Mouse (Mus musculus) limb, embryonic 12.5 days (tissue): Measurements from ENCODE around the gene Ktn1. TPM values are rescaled to one million over a fixed set of nuclear protein-coding genes. Genes with fewer than 3 reads are reported as not detected.

Experiments used
- ATAC-seq: fragments of 200-750 bp; cut with Nextera tagmentation; 2 replicates; pipeline ENCODE4 v1.8.0; 2017; ENCODE audit warnings: low read depth, moderate TSS enrichment; ENCODE audit not compliant: insufficient number of reproducible peaks, insufficient read depth, low FRiP score, low TSS enrichment
- H3K27ac ChIP-seq: fragments of 300-500 bp; sonication (generic); 2 replicates; pipeline ENCODE4 v1.5.1; 2016; ENCODE audit warnings: mild to moderate bottlenecking, moderate library complexity
- H3K27me3 ChIP-seq: fragments of 300-500 bp; sonication (generic); 2 replicates; pipeline ENCODE4 v1.6.1; 2016; ENCODE audit warnings: mild to moderate bottlenecking, moderate library complexity
- H3K36me3 ChIP-seq: fragments of 300-500 bp; sonication (generic); 2 replicates; pipeline ENCODE4 v1.6.1; 2016; ENCODE audit warnings: mild to moderate bottlenecking, moderate library complexity
- H3K4me1 ChIP-seq: fragments of 300-500 bp; sonication (generic); replicated peaks from 2 replicates; pipeline ENCODE4 v1.6.1; 2016
- H3K4me2 ChIP-seq: fragments of 300-500 bp; sonication (generic); 2 replicates; pipeline ENCODE4 v1.6.1; 2016; ENCODE audit warnings: mild to moderate bottlenecking, moderate library complexity
- H3K4me3 ChIP-seq: fragments of 300-500 bp; sonication (generic); replicated peaks from 2 replicates; pipeline ENCODE4 v1.5.1; 2016; ENCODE audit warnings: mild to moderate bottlenecking
- H3K9ac ChIP-seq: fragments of 300-500 bp; sonication (generic); replicated peaks from 2 replicates; pipeline ENCODE4 v1.6.1; 2016; ENCODE audit warnings: mild to moderate bottlenecking, moderate library complexity
- H3K9me3 ChIP-seq: fragments of 300-500 bp; sonication (generic); 2 replicates; pipeline ENCODE4 v1.6.1; 2016; ENCODE audit warnings: mild to moderate bottlenecking, moderate library complexity
- WGBS: fragments of 180-500 bp; shearing (Covaris S2); methylation state at CpG from one replicate; pipeline ENCODE4 v1.1.7; 2016; 5-methylcytosine and 5-hydroxymethylcytosine counted together
- polyA plus RNA-seq: library from polyadenylated mRNA; unstranded; fragments of >200 nt; fragmentation: Nextera tagmentation; extraction: Ambion mirVana; gene quantifications from 2 replicates; pipeline ENCODE4 v1.2.1, GENCODE M21; 2016

Ktn1 gene
- polyA plus RNA-seq = 63.0 and 64.2 TPM in 2 replicates

DNA sequence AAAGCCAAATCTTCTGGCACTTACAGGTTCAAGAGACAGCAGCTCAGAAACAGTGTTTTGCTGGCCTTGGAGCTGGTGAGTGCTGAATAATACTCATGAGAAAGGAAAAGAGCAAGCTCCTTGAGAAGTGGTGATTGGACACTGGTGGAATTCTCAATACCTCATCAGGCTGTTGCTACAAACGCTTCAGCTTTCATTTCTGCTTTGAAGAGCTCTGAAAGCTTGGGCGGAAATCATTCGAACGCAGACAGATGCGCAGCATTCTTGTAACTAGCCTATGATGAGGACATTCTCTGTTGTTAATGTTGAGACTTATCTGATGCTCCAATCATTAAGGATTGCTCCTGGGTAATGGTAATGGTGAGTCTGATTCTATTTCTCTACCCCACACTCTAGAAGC lies at the start of gene Ktn1:
Ktn1 (plus strand) TSS at position 231 of the 400 bp plus-strand sequence.
- Histone ChIP-seq H3K9me3 (no peaks in the 10 kb centered on the region), H3K27ac (peak within 1 kb of the TSS; percentile 97), H3K4me1 (peaks cover 13% of the 10 kb centered on the region), H3K4me2 (peak within 1 kb of the TSS; percentile 72), H3K27me3 (no peaks in the 10 kb centered on the region), H3K36me3 (no peaks in the 10 kb centered on the region), H3K4me3 (peak within 1 kb of the TSS; percentile 93), H3K9ac (peak within 1 kb of the TSS; percentile 92)
- ATAC-seq = no peak
- 60% methylated on average over 5 of the region's 5 CpGs for WGBS

DNA sequence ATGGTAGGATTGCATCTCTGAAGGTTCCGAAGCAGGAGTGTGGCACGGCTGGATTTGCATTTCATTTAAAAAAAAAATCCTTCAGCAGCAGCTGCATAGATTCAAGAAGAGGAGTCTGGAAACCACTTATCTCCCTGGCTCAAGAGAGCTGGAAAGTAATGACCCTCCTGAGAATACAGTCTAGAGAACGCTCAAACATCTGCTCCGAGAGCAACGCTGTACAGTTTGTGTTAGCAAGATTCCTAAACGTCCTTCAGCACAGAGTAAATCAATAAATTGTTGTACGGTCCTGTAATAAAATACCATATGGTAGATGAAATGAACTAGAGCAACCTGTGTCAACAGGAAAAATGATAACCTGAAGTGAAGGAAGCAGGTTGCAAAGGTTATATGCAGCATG lies 35.0 kb upstream of the Ktn1 start:
- WGBS = 49% methylated on average over 7 of the region's 7 CpGs
- ATAC-seq = no peak

DNA sequence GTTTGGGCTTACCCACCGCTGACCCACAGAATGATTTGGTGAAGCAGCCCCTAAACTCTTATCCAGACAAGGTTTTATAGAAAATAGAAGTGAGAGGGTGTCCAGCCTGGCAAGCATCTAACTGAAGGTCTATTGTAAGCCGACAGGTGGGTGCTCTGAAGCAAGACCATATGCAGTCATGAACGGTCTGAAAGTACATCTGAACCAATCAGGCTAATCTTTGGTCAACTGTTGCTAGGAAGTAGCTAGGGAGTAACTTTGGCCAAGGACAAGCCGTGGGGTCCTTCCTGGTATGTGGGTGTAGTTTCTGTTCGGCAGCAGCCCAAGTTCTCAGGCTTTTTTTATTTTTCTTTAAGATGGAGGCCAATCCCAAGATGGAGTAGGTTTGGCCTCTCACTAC lies 29.4 kb upstream of the Ktn1 start:
- Histone ChIP-seq H3K4me1 (no peaks in the 10 kb centered on the region), H3K27ac (no peak overlapping the region), H3K4me3 (no peak overlapping the region), H3K36me3 (no peaks in the 10 kb centered on the region), H3K9me3 (no peaks in the 10 kb centered on the region), H3K27me3 (no peaks in the 10 kb centered on the region), H3K4me2 (no peak overlapping the region), H3K9ac (no peak overlapping the region)
- whole genome bisulfite sequencing = 86% methylated on average over 5 of the region's 5 CpGs
- ATAC-seq = no peak

More for the DNA sequence above, 35.0 kb upstream of the Ktn1 start:
- H3K9ac ChIP-seq = no peak overlapping the region
- no peak overlapping the region for H3K4me3 ChIP-seq
- H3K9me3 ChIP-seq = no peaks in the 10 kb centered on the region
- no peaks in the 10 kb centered on the region for H3K36me3 ChIP-seq
- no peak overlapping the region for H3K4me2 ChIP-seq
- no peaks in the 10 kb centered on the region for H3K27me3 ChIP-seq
- no peak overlapping the region for H3K27ac ChIP-seq
- peaks cover 10% of the 10 kb centered on the region; the same call in 1 of the 2 replicates for H3K4me1 ChIP-seq

DNA sequence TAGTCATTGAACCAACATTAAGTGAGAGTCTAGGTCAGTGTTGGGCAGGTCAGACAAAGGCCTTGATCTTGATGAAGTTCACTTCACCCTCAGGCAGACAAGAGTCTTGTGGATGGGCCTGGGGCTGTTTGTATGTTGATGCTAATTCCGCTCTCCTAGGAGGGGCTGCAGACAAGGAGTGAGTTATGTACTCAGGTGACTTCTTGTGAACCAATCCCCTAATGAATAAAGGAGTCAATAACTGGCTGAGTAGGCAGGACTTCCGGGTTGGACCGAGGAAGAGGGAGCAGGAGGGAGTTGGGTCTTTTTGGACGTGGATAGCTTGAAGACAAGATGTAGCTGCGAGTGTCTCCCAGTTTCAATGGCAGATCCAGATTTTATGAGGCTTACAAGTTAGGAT lies 26.3 kb upstream of the Ktn1 start:
- H3K4me1 ChIP-seq = peaks cover 5% of the 10 kb centered on the region; the same call in 1 of the 2 replicates
- H3K4me3 ChIP-seq = no peak overlapping the region

DNA sequence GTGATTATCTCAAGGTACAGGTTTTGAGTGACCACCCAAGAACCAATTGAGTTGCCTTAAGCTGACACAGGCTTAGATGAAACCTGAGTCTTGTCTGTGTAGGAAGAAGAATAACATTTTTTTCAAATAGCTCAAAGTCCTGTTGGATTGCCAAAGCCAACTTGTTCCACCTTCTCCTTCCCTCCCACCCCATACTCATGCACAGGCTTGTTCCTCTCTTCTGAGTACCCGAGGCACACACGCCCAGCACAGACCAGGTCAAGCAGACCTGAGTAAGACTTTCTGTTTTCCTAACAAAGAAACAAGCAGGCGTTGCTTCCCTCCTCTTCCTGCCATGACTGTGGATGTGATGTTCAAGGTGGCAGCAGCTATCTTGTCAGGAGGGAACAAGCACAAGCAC lies 23.4 kb upstream of the Ktn1 start:
- H3K4me2 ChIP-seq = peak overlapping the region; percentile 31
- no peak overlapping the region for H3K9ac ChIP-seq
- peaks cover 5% of the 10 kb centered on the region; the same call in 1 of the 2 replicates for H3K4me1 ChIP-seq
- WGBS = 59% methylated on average over 3 of the region's 3 CpGs
- no peaks in the 10 kb centered on the region for H3K36me3 ChIP-seq
- no peak overlapping the region for H3K4me3 ChIP-seq
- ATAC-seq = no peak
- H3K27me3 ChIP-seq = no peaks in the 10 kb centered on the region
- H3K27ac ChIP-seq = no peak overlapping the region
- H3K9me3 ChIP-seq = no peaks in the 10 kb centered on the region

More for the DNA sequence above, 26.3 kb upstream of the Ktn1 start:
- Histone ChIP-seq H3K27me3 (no peaks in the 10 kb centered on the region), H3K9me3 (no peaks in the 10 kb centered on the region), H3K9ac (no peak overlapping the region), H3K4me2 (no peak overlapping the region), H3K27ac (no peak overlapping the region), H3K36me3 (no peaks in the 10 kb centered on the region)
- 86% methylated on average over 5 of the region's 5 CpGs for WGBS
- no peak for ATAC-seq

DNA sequence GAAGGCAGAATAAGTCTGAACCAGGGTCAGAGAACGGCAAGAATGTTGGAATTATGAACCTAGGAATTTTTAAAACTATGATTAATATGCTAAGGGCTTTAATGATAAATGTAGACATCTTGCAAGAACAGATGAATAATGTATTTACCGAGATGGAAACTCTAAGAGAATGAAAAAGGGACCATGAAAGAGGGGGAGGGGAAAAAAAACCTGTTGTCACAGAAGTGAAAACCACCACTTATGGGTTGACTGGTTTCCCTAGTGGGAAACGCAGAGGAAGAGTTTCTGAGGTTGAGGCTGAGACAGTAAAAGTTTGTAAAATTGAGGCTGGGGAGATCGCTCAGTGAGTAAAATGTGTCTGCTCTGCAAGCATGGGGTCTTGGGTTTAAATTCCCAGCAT lies 22.1 kb upstream of the Ktn1 start:
- H3K4me3 ChIP-seq = no peak overlapping the region
- WGBS = 84% methylated on average over 4 of the region's 4 CpGs
- peaks cover 5% of the 10 kb centered on the region; the same call in 1 of the 2 replicates for H3K4me1 ChIP-seq
- H3K36me3 ChIP-seq = no peaks in the 10 kb centered on the region
- no peak overlapping the region for H3K27ac ChIP-seq
- ATAC-seq = no peak
- no peaks in the 10 kb centered on the region for H3K9me3 ChIP-seq
- H3K9ac ChIP-seq = no peak overlapping the region
- H3K4me2 ChIP-seq = no peak overlapping the region
- H3K27me3 ChIP-seq = no peaks in the 10 kb centered on the region

DNA sequence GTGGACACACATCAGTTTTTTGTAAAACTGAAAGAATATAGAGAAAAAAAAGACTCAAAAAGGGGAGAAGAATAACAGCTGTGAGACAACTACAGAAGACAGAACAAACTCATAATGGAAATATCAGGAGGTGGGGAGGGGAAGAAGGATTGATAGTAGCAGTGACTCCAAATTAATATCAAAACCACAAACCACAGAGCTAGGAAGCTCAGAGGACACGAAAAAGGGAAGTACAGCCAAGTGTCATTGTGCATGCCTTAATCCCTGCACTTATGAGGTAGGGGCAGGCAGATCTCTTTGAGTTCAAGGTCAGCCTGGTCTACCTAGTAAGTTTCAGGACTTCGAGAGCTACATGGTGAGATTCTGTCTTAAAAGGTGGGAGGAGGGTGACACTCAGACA lies 21.4 kb upstream of the Ktn1 start:
- no peaks in the 10 kb centered on the region for H3K9me3 ChIP-seq
- WGBS = 72% methylated on average over 2 of the region's 2 CpGs
- no peak for ATAC-seq

DNA sequence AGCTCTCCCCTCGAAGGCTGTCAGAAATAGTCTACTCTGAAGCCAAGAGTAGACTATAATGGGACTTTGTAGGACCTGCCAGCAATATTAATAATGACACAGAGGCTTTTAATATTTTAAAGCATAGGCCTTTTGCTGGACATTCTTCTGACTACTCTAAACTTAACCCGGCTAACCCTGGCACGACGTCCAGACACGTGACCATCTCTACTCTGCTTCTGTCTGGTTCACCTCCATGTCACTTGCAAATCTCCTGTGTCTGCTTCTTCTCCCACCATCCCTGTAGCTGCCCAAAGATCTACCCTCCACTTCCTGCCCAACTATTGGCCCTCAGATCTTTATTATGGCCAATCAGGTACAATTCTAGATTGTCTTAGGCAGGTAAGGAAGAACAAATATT lies 20.9 kb upstream of the Ktn1 start:
- Histone ChIP-seq H3K36me3 (no peaks in the 10 kb centered on the region), H3K27me3 (no peaks in the 10 kb centered on the region)
- WGBS = 88% methylated on average over 5 of the region's 5 CpGs

More for the DNA sequence above, 21.4 kb upstream of the Ktn1 start:
- no peak overlapping the region for H3K9ac ChIP-seq
- H3K4me2 ChIP-seq = no peak overlapping the region
- no peak overlapping the region for H3K4me3 ChIP-seq
- peaks cover 5% of the 10 kb centered on the region; the same call in 1 of the 2 replicates for H3K4me1 ChIP-seq
- no peaks in the 10 kb centered on the region for H3K36me3 ChIP-seq
- no peak overlapping the region for H3K27ac ChIP-seq
- H3K27me3 ChIP-seq = no peaks in the 10 kb centered on the region

DNA sequence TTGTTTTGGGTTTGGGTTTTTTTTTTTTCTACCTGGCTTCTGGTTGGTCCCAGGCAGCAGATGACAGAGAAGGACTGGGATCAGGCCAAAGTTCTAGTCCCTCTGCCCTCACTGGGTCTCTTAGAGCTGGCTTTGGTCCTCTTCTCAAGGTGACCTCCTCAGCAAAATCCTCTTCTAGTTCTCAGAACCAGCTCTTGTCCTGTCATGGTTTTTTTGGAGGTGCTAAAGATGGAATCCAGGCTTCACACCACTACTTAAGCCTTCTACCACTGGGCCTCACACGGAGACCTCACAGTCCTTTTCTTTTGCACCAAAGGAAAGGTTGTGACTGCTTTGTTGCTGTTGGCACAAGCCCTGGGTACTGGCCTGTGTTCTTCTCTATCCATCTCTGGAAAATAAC lies 15.8 kb upstream of the Ktn1 start:
- H3K4me2 ChIP-seq = no peak overlapping the region
- no peaks in the 10 kb centered on the region for H3K9me3 ChIP-seq
- no peaks in the 10 kb centered on the region for H3K36me3 ChIP-seq
- peaks cover 16% of the 10 kb centered on the region for H3K4me1 ChIP-seq
- no peak overlapping the region for H3K4me3 ChIP-seq
- H3K27ac ChIP-seq = no peak overlapping the region
- ATAC-seq = no peak
- H3K27me3 ChIP-seq = no peaks in the 10 kb centered on the region
- 74% methylated on average over 1 of the region's 1 CpGs for WGBS
- H3K9ac ChIP-seq = no peak overlapping the region

More for the DNA sequence above, 20.9 kb upstream of the Ktn1 start:
- Histone ChIP-seq H3K4me1 (peaks cover 5% of the 10 kb centered on the region; the same call in 1 of the 2 replicates), H3K4me2 (no peak overlapping the region), H3K27ac (no peak overlapping the region), H3K9ac (no peak overlapping the region), H3K9me3 (no peaks in the 10 kb centered on the region), H3K4me3 (no peak overlapping the region)
- no peak for ATAC-seq

DNA sequence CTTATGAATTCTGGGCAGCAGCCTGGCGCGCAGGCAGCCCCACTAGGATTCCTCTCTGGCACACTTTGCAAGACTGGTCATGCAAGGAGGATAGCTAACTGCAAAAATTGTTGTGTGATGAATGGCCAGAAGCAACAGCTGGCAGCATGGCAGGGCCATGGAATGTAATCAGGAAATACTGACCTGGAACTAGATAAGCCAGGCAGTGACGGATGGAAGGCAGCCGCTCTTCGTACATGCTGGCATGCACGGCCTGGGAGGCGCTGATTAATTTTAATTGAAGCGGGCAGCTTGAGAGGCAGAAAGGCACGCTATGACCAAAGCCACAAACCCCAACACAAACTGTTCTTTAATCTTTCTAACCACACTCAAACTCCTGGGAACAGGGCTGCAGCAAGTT lies 13.8 kb upstream of the Ktn1 start:
- no peaks in the 10 kb centered on the region for H3K27me3 ChIP-seq
- no peaks in the 10 kb centered on the region for H3K36me3 ChIP-seq
- H3K9ac ChIP-seq = no peak overlapping the region
- ATAC-seq = no peak
- peaks cover 16% of the 10 kb centered on the region for H3K4me1 ChIP-seq
- no peaks in the 10 kb centered on the region for H3K9me3 ChIP-seq
- H3K27ac ChIP-seq = no peak overlapping the region
- no peak overlapping the region for H3K4me3 ChIP-seq
- H3K4me2 ChIP-seq = peak overlapping the region; percentile 27; the same call in 1 of the 2 replicates
- 43% methylated on average over 9 of the region's 9 CpGs for WGBS

DNA sequence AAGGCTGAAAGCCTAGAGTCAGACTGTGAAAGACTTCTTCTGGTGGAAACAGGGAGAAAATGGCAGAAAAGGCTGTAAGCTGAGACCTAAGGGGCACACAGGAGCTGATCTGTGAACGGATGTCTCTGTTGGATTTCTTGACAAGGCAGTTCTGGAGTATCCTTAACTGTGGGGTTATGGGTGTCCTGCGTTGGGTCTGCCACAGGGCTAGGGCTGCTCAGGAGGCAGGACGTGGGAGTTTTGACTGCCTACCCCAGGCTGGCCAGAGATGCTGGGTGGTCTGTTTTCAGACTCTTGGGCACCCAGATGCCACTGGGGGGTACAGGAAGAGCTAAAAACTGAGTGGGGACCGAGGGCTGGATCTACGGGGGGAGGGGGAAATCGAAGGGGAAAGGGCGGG lies 13.4 kb upstream of the Ktn1 start:
- WGBS = 62% methylated on average over 7 of the region's 7 CpGs
- H3K27me3 ChIP-seq = no peaks in the 10 kb centered on the region
- no peak overlapping the region for H3K27ac ChIP-seq
- H3K4me2 ChIP-seq = peak overlapping the region; percentile 27; the same call in 1 of the 2 replicates
- H3K9me3 ChIP-seq = no peaks in the 10 kb centered on the region
- H3K4me1 ChIP-seq = peaks cover 16% of the 10 kb centered on the region
- no peak overlapping the region for H3K9ac ChIP-seq
- H3K4me3 ChIP-seq = no peak overlapping the region
- H3K36me3 ChIP-seq = no peaks in the 10 kb centered on the region
- ATAC-seq = no peak

DNA sequence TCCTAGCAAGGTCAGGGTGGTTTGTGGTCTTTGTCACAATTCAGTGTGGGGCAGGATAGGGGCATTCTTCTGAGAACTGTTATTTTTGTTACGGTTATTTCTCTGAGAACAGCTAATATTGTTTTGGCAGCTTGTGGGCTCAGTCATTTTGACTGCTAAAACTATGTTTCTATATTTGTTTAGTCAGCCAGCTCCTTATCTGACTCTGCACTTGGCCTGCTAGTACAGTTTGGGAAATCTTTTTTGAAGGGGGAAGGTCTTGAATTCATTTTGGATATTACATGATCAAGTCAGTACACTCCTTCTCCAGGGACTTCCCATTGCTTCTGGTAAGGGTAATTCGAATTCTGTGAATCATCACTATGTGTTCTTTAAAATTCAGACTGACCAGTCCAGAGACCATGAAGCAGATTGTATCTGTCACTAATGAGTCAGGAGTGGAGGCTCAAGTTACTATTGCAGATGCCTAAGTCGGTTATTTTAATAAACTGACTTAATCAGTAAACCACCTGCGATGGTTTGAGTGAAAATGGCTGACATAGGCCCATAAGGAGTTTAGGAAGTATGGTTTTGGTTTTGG lies 9.8 kb upstream of the Ktn1 start:
- Histone ChIP-seq H3K4me2 (no peak overlapping the region), H3K27me3 (no peaks in the 10 kb centered on the region), H3K4me1 (peaks cover 16% of the 10 kb centered on the region), H3K27ac (no peak overlapping the region), H3K9ac (no peak overlapping the region), H3K4me3 (no peak overlapping the region), H3K9me3 (no peaks in the 10 kb centered on the region), H3K36me3 (no peaks in the 10 kb centered on the region)
- 75% methylated on average over 4 of the region's 4 CpGs for WGBS
- no peak for ATAC-seq
